Mouse (Mus musculus) forebrain, postnatal 0 days (tissue): ENCODE measurements around the gene Ier5l. TPM values are rescaled to one million over a fixed set of nuclear protein-coding genes. Genes with fewer than 3 reads are reported as not detected.

Experiments
- ATAC-seq: fragments of 200-750 bp; cut with Nextera tagmentation; 2 replicates; pipeline ENCODE4 v1.8.0; 2017; ENCODE audit warnings: mild to moderate bottlenecking, moderate library complexity
- DNase-seq: peaks from one replicate; pipeline ENCODE4 v3.0.0-alpha.2; 2015
- H3K27ac ChIP-seq: fragments of 300-500 bp; sonication (generic); 2 replicates; pipeline ENCODE4 v1.5.1; 2014; ENCODE audit warnings: low read depth, mild to moderate bottlenecking, antibody characterized with exemption, low read length, moderate library complexity, mixed read lengths
- H3K27me3 ChIP-seq: fragments of 300-500 bp; sonication (generic); 2 replicates; pipeline ENCODE4 v1.6.1; 2014; ENCODE audit warnings: mild to moderate bottlenecking, low read length, mixed read lengths; ENCODE audit not compliant: insufficient read depth
- H3K36me3 ChIP-seq: fragments of 300-500 bp; sonication (generic); 2 replicates; pipeline ENCODE4 v1.6.1; 2014; ENCODE audit warnings: mild to moderate bottlenecking, moderate library complexity; ENCODE audit not compliant: insufficient read depth
- H3K4me1 ChIP-seq: fragments of 300-500 bp; sonication (generic); 2 replicates; pipeline ENCODE4 v1.6.1; 2014; ENCODE audit warnings: antibody characterized with exemption; ENCODE audit not compliant: insufficient read depth
- H3K4me2 ChIP-seq: fragments of 300-500 bp; sonication (generic); 2 replicates; pipeline ENCODE4 v1.6.1; 2014; ENCODE audit warnings: low read depth, mild to moderate bottlenecking, moderate library complexity
- H3K4me3 ChIP-seq: fragments of 300-500 bp; sonication (generic); 2 replicates; pipeline ENCODE4 v1.5.1; 2014; ENCODE audit warnings: low read depth, low read length, mixed read lengths
- H3K9ac ChIP-seq: fragments of 300-500 bp; sonication (generic); 2 replicates; pipeline ENCODE4 v1.6.1; 2014; ENCODE audit warnings: mild to moderate bottlenecking
- H3K9me3 ChIP-seq: fragments of 300-500 bp; sonication (generic); 2 replicates; pipeline ENCODE4 v1.6.1; 2016; ENCODE audit warnings: low read length
- CTCF ChIP-seq: sonication (generic); IDR thresholded peaks from 2 replicates; pipeline ENCODE4 v1.5.1; 2016; ENCODE audit warnings: antibody characterized with exemption, control low read depth, low read depth
- WGBS: fragments of 180-500 bp; shearing (Covaris S2); extraction: QIAGEN DNeasy Blood & Tissue Kit; methylation state at CpG from one replicate; pipeline ENCODE4 v1.1.7; 2014; 5-methylcytosine and 5-hydroxymethylcytosine counted together
- polyA plus RNA-seq: library from polyadenylated mRNA; unstranded; fragments of >200 nt; fragmentation: Nextera tagmentation; extraction: Ambion mirVana; gene quantifications from 2 replicates; pipeline ENCODE4 v1.2.1, GENCODE M21; 2015
- total RNA-seq: library from RNA; depleted of rRNA; stranded (reverse); fragments of >200 nt; gene quantifications from 2 replicates; pipeline ENCODE4 v1.2.3, GENCODE M21; 2014

The Ier5l gene
- total and polyA plus RNA-seq, 2 experiments from 2014 or later = 4.0 to 17.7 TPM

- Histone ChIP-seq H3K9me3 (no peaks in the 10 kb centered on the region), H3K27ac (no peak overlapping the region), H3K4me1 (no peaks in the 10 kb centered on the region), H3K4me3 (no peak overlapping the region), H3K27me3 (no peaks in the 10 kb centered on the region), H3K9ac (no peak overlapping the region), H3K36me3 (peaks cover 39% of the 10 kb centered on the region), H3K4me2 (no peak overlapping the region)
- WGBS = 92% methylated on average over 7 of the region's 7 CpGs
- no peak for TF ChIP-seq CTCF
- no peak for ATAC-seq
- no peak for DNase-seq
Observed at GRCm38 (mm10) chr2:30448371-30448770, 25.6 kb downstream of the Ier5l start.

GRCm38 (mm10) chr2:30446891-30447826 lies 26.9 kb downstream of the Ier5l start:
- no peak overlapping the region for H3K27ac ChIP-seq
- TF ChIP-seq CTCF = no peak

GRCm38 (mm10) chr2:30445312-30445711 lies 28.7 kb downstream of the Ier5l start:
- H3K4me2 ChIP-seq = no peak overlapping the region
- no peak for TF ChIP-seq CTCF
- no peak overlapping the region for H3K27ac ChIP-seq
- no peak for ATAC-seq
- 63% methylated on average over 2 of the region's 2 CpGs for WGBS
- no peaks in the 10 kb centered on the region for H3K27me3 ChIP-seq
- no peak overlapping the region for H3K4me3 ChIP-seq
- H3K36me3 ChIP-seq = peaks cover 46% of the 10 kb centered on the region
- H3K9ac ChIP-seq = no peak overlapping the region
- H3K9me3 ChIP-seq = no peaks in the 10 kb centered on the region
- peaks cover 19% of the 10 kb centered on the region for H3K4me1 ChIP-seq
- no peak for DNase-seq

More at GRCm38 (mm10) chr2:30446891-30447826, 26.9 kb downstream of the Ier5l start:
- Histone ChIP-seq H3K9me3 (no peaks in the 10 kb centered on the region), H3K4me1 (peaks cover 10% of the 10 kb centered on the region), H3K27me3 (no peaks in the 10 kb centered on the region), H3K4me2 (no peak overlapping the region), H3K9ac (no peak overlapping the region), H3K36me3 (peaks cover 46% of the 10 kb centered on the region), H3K4me3 (no peak overlapping the region)
- ATAC-seq = no peak
- DNase-seq = no peak
- 83% methylated on average over 10 of the region's 10 CpGs for WGBS

- ATAC-seq (no peak), DNase-seq (no peak)
- peaks cover 45% of the 10 kb centered on the region for H3K36me3 ChIP-seq
- H3K4me3 ChIP-seq = no peak overlapping the region
- no peak overlapping the region for H3K4me2 ChIP-seq
- peaks cover 19% of the 10 kb centered on the region for H3K4me1 ChIP-seq
- H3K9me3 ChIP-seq = no peaks in the 10 kb centered on the region
- no peak for TF ChIP-seq CTCF
- H3K27ac ChIP-seq = peak overlapping the region; percentile 9; the same call in 1 of the 2 replicates
- H3K9ac ChIP-seq = no peak overlapping the region
- no peaks in the 10 kb centered on the region for H3K27me3 ChIP-seq
Observed at GRCm38 (mm10) chr2:30444450-30444849, 29.6 kb downstream of the Ier5l start.

GRCm38 (mm10) chr2:30444006-30444405 lies 30.0 kb downstream of the Ier5l start:
- H3K4me3 ChIP-seq = no peak overlapping the region
- 80% methylated on average over 5 of the region's 5 CpGs for WGBS
- ATAC-seq (no peak), DNase-seq (no peak)
- H3K36me3 ChIP-seq = peaks cover 47% of the 10 kb centered on the region
- H3K4me1 ChIP-seq = peaks cover 19% of the 10 kb centered on the region
- H3K4me2 ChIP-seq = no peak overlapping the region
- TF ChIP-seq CTCF = no peak
- no peaks in the 10 kb centered on the region for H3K27me3 ChIP-seq
- H3K27ac ChIP-seq = peak overlapping the region; percentile 9; the same call in 1 of the 2 replicates
- H3K9ac ChIP-seq = no peak overlapping the region
- no peaks in the 10 kb centered on the region for H3K9me3 ChIP-seq

- Histone ChIP-seq H3K9ac (no peak overlapping the region), H3K36me3 (peaks cover 55% of the 10 kb centered on the region), H3K27me3 (no peaks in the 10 kb centered on the region), H3K4me2 (no peak overlapping the region), H3K27ac (peak overlapping the region; percentile 90; the same call in 1 of the 2 replicates), H3K9me3 (no peaks in the 10 kb centered on the region), H3K4me1 (peaks cover 19% of the 10 kb centered on the region), H3K4me3 (no peak overlapping the region)
- DNase-seq (no peak), ATAC-seq (no peak)
- TF ChIP-seq CTCF = no peak
- 67% methylated on average over 4 of the region's 4 CpGs for WGBS
Observed at GRCm38 (mm10) chr2:30443281-30443680, 30.7 kb downstream of the Ier5l start.

- DNase-seq (no peak), ATAC-seq (no peak)
- Histone ChIP-seq H3K4me2 (peak overlapping the region; percentile 39), H3K9ac (peak overlapping the region; percentile 34; the same call in 1 of the 2 replicates), H3K27ac (peak overlapping the region; percentile 90), H3K9me3 (no peaks in the 10 kb centered on the region), H3K4me1 (peaks cover 19% of the 10 kb centered on the region), H3K4me3 (no peak overlapping the region), H3K27me3 (no peaks in the 10 kb centered on the region), H3K36me3 (peaks cover 62% of the 10 kb centered on the region)
- WGBS = 48% methylated on average over 5 of the region's 5 CpGs
- TF ChIP-seq CTCF = no peak
Observed at GRCm38 (mm10) chr2:30442498-30442890, 31.5 kb downstream of the Ier5l start.
